In genomic region chr3:152209967-152210634, GRCm38 (mm10) we compare ENCODE assay signal across 8 mouse cellular contexts. TPM values are rescaled to one million over a fixed set of nuclear protein-coding genes. Genes with fewer than 3 reads are reported as not detected.
A peak's percentile ranks its signal among the peaks of the same experiment; 100 is the strongest.
DNase-seq lines count a peak whose midpoint lies in the region; ATAC-seq and TF ChIP-seq lines count a peak whose summit lies in the region.

Gene Dnajb4, minus strand, starts transcription at chr3:152210302.
Gene Fubp1, plus strand, starts transcription at chr3:152210422.

- peak; percentile 96 for DNase-seq in WW6 (ENCODE audit: low read depth, low spot score)
- peak; percentile 100 for DNase-seq in cerebellum, postnatal 4 days (ENCODE audit: low spot score in 2 of 2)
- peak; percentile 100 for DNase-seq in gastrocnemius, adult 2 months
- DNase-seq in hindbrain, postnatal 0 days (ENCODE audit: low spot score) = peak; percentile 99
- DNase-seq in left cerebral cortex, adult 2 months (ENCODE audit: extremely low spot score in 1 of 2, low spot score in 2 of 2) = peak; percentile 99 to 100
- DNase-seq in right cerebral cortex, adult 2 months (ENCODE audit: low spot score in 2 of 2) = peak; percentile 99 to 100
- peak; percentile 100 for DNase-seq in urinary bladder, postnatal 14 days (ENCODE audit: low spot score)

- TF ChIP-seq CTCF in gastrocnemius, adult 2 months (IDR thresholded peaks at IDR 0.05) = no peak
- peak; percentile 9; the same call in 1 of the 2 replicates for TF ChIP-seq CTCF in hindbrain, postnatal 0 days (IDR thresholded peaks at IDR 0.05; ENCODE audit: low read depth)
- no peak for TF ChIP-seq CTCF in left cerebral cortex, adult 2 months (IDR thresholded peaks at IDR 0.05)

- H3K9me3 ChIP-seq in hindbrain, postnatal 0 days (ENCODE audit: low read length) = no peaks in the 10 kb centered on the region

- intact Hi-C loops in gastrocnemius, adult 2 months (cut with DNase I) = loop anchor here (2.0 to 5.0 kb wide), 2 partner anchors 17 to 98 kb away; no protein-coding TSS in a partner anchor
- intact Hi-C loops in left cerebral cortex, adult 2 months (cut with DNase I) = loop anchor here (1.0 kb wide), 2 partner anchors 17 to 99 kb away; no protein-coding TSS in a partner anchor

- WGBS in hindbrain, postnatal 0 days = under 1% methylated on average over 82 of the region's 85 CpGs

- ATAC-seq in hindbrain, postnatal 0 days = peak; percentile 98
- peak; percentile 85 for ATAC-seq in megakaryocyte, adult 5-6 weeks (ENCODE audit: poor library complexity, severe bottlenecking)

- peak within 1 kb of the TSS; percentile 79 for H3K4me3 ChIP-seq in gastrocnemius, adult 2 months
- H3K4me3 ChIP-seq in hindbrain, postnatal 0 days (ENCODE audit: low read length) = peak within 1 kb of the TSS; percentile 63
- H3K4me3 ChIP-seq in left cerebral cortex, adult 2 months = peak within 1 kb of the TSS; percentile 81

- H3K9ac ChIP-seq in hindbrain, postnatal 0 days (replicated peaks; ENCODE audit: low read length) = peak within 1 kb of the TSS; percentile 100

- H3K4me1 ChIP-seq in hindbrain, postnatal 0 days (ENCODE audit: insufficient read depth, low read length) = peaks cover 11% of the 10 kb centered on the region; the same call in 1 of the 2 replicates

- peak within 1 kb of the TSS; percentile 82 for H3K4me2 ChIP-seq in hindbrain, postnatal 0 days (ENCODE audit: low read depth, low read length)

- peak within 1 kb of the TSS; percentile 100 for H3K27ac ChIP-seq in gastrocnemius, adult 2 months
- peak within 1 kb of the TSS; percentile 99 for H3K27ac ChIP-seq in hindbrain, postnatal 0 days
- H3K27ac ChIP-seq in left cerebral cortex, adult 2 months = peak within 1 kb of the TSS; percentile 100

- no peaks in the 10 kb centered on the region for H3K27me3 ChIP-seq in hindbrain, postnatal 0 days (ENCODE audit: insufficient read depth, low read length)

- H3K36me3 ChIP-seq in hindbrain, postnatal 0 days (ENCODE audit: insufficient read depth, low read length) = no peaks in the 10 kb centered on the region

RNA-seq across cellular contexts. Expression of gene Dnajb4, which starts in this region (rescaled TPM):
- total RNA-seq in gastrocnemius, adult 2 months (2021) = 10 to 100 TPM; 45.5 to 85.8 TPM
- 26.5 and 40.8 TPM in 2 replicates for total RNA-seq in hindbrain, postnatal 0 days (2014; rRNA removed)
- polyA plus RNA-seq in hindbrain, postnatal 0 days (2015; fragmentation: Nextera tagmentation; extraction: Ambion mirVana) = 47.8 and 49.0 TPM in 2 replicates
- total RNA-seq in left cerebral cortex, adult 2 months (2021) = 10 to 100 TPM; 75.4 to 78.2 TPM
- total RNA-seq in megakaryocyte, adult 5-6 weeks (2015) = 7.8 and 11.2 TPM in 2 replicates
- 10.8 and 12.3 TPM in 2 replicates for total RNA-seq in megakaryocyte, adult 5-6 weeks (2017)

RNA-seq across cellular contexts. Expression of gene Fubp1, which starts in this region (rescaled TPM):
- total RNA-seq in gastrocnemius, adult 2 months (2021) = 10 to 100 TPM; 30.1 to 36.8 TPM
- 139 and 148 TPM in 2 replicates for total RNA-seq in hindbrain, postnatal 0 days (2014; rRNA removed)
- polyA plus RNA-seq in hindbrain, postnatal 0 days (2015; fragmentation: Nextera tagmentation; extraction: Ambion mirVana) = 130 and 139 TPM in 2 replicates
- 100 to 1,000 TPM; 131 to 132 TPM for total RNA-seq in left cerebral cortex, adult 2 months (2021)
- 74.7 and 84.8 TPM in 2 replicates for total RNA-seq in megakaryocyte, adult 5-6 weeks (2015)
- total RNA-seq in megakaryocyte, adult 5-6 weeks (2017) = 135 and 140 TPM in 2 replicates

Comparison
In these comparisons a context has a peak if more than half of its experiments do, and no peak if none do; other contexts are left out.
1. Peak in every context shown above with its lines: DNase-seq, ATAC-seq, H3K4me3 ChIP-seq and H3K27ac ChIP-seq.